Mouse (Mus musculus) right cerebral cortex, adult 18-20 months (tissue): ENCODE measurements around the gene Pex5.
"Not testable (repeated sequence)": the region's sequence is repeated elsewhere in the genome, so short reads cannot be mapped to it uniquely, and the experiment has no call there.

Source experiments
- DNase-seq: peaks from one replicate; pipeline ENCODE4 v3.0.0; 2022; ENCODE audit warnings: mixed read lengths

The Pex5 gene

DNA sequence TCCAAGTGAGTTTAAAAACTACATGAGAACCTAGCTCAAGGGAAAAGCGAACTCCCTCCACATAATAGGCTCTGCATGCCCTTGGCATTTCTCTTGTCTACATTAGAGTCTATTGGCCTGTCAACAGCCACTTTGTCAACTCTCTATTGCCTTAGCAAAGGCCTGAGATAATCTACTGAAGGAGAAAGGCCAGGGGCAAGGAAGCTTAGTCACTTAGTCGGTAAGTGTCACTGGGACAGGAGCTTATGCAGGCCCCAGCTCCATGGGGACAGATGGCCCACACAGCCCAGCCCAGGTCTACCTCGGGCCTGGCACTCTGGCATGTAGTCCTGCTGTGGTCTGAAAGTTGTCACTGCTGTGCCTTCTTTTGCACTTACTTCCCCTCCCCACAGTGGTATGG is 11.7 kb upstream of the Pex5 start:
- DNase-seq, result no peak

DNA sequence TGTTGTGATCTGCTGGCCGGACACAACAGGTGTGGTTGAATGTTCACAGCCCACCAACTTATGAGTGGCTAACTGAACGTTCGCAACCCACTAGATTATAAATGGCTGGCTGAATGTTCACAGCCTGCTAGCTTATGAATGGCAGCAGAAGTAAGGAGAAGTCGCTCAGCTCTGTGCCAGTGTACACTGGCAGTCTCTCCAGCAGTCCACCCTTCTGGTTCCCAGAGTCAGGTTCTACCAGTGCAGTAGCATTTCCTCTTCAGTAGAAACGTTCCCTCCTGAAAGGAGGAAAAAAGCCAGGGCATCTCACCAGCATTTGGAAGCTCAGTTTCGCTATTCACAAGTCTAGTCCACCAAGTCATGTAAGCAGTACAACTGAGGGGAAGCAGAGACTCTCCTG is 10.7 kb upstream of the Pex5 start:
- DNase-seq, result no peak

- not testable (repeated sequence) for DNase-seq
Observed at GRCm38 (mm10) chr6:124425042-124425441, 10.2 kb upstream of the Pex5 start.

DNA sequence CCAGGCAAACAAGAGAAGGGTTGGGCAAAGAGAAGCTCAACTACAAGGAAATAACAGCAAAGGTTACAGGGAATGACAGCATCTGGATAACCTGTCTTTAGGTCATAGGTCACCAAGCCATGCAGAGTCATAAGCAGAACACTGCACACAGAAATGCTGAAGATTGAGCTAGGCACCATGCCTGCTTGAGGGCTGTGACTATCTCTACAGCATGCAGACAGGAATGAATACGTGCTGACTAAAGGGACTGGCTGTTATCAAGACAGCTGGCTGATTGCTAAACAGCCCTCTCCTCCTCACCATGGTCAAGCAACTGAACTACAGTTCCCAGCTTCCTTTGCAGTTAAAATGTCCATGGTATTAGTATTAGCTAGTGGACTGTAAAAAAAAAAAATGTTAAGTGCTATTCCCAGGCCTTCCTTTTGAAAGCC is 9.2 kb upstream of the Pex5 start:
- DNase-seq, result no peak

GRCm38 (mm10) chr6:124418686-124419085 is 3.8 kb upstream of the Pex5 start:
- no peak for DNase-seq

- DNase-seq, result peak; percentile 90
Observed at GRCm38 (mm10) chr6:124415347-124416088, 651 bp upstream of the Pex5 start.

DNA sequence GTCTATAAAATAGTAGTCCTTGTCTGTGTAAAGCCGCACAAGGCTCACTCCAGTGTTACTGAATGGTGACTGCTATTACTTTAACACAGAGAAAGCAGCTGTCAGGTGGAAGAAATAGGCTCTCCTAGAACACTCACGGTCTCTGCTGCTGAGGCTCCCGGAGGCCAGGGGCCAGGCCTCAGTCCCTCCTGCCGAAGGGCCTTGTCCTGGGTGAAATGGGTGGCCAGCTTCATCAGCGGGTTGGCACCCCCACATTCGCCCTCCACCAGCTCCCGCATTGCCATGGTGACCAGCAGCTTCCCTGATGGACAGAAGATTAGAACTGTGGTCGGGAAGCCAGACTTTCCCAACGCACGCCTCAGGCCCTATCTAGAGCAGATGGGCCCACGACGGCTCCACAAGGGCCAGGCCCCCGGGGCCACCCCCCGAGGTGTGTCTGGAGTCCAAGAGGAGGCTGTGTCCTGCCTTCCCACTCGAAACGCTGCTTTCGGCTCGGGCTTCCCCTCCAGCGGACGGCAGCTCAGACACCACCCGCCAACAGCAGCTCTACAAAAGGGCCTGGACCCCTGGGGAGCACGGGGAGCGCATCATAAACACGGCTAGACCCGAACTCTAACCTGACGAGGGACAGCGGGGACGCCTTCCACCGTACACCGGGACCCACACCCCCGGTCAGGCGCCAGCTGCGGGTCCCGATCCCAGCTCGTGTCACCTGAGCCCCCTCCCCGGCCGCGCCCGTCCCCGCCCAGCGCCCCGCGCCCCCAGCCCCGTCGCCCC is 529 bp downstream of the Pex5 start:
- DNase-seq, result no peak

GRCm38 (mm10) chr6:124413770-124414149 is 1.1 kb downstream of the Pex5 start:
- DNase-seq, result no peak

DNA sequence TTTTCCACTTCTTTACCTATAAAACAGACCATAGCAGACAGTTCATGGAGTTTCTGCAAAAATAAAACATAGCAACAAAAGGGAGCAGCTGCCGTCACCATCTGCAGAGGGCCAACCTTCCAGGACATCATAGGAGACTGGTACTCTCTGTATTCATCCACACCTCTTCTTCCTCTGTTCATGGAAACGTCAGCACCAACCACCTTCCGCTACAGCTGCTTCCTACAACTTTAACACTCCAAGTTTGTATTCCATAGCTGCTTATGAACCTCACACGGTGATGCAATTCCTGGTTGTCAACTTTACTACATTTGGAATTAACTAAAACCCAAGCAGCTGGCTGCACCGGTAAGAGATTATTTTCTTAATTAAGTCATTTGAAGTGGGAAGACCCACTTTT is 6.5 kb downstream of the Pex5 start:
- DNase-seq, result no peak

- DNase-seq, result no peak
Observed at GRCm38 (mm10) chr6:124407180-124407579, 7.7 kb downstream of the Pex5 start.

DNA sequence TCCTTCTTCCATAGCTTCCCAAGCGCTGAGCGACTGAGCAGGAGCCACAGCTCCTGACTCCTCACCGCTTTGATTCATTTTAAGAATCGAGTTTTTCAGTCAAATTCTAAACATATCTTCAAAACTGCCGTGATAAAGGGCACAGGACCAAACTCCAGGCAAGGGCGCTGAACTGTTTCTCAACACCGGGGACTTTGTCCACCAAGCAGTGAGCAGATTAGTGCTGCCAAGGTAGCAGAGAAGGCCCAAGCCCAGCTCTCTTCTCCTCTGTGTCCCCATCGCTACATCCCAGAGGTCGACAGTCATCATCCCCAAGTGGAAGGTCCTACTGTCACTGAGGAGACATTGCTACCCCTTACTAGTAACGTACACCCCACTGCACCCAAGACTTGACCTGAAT is 8.5 kb downstream of the Pex5 start:
- no peak for DNase-seq

GRCm38 (mm10) chr6:124399738-124400137 is 15.1 kb downstream of the Pex5 start:
- no peak for DNase-seq

DNA sequence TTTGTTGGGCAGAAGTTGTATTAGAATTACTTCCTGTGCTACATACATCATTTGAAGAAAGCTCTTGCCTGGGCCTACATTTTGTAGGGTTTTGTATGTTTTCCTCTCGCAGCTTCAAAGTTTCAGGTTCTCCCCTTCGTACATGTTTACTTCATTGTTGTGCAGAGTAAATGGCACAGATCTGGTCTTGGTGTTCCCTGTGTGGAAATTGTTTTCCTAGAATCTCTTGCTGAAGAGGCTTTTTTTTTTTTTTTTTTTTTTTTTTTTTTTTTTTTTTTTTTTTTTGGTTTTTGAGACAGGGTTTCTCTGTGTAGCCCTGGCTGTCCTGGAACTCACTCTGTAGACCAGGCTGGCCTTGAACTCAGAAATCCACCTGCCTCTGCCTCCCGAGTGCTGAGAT is 19.9 kb downstream of the Pex5 start:
- DNase-seq, result not testable (repeated sequence)

DNA sequence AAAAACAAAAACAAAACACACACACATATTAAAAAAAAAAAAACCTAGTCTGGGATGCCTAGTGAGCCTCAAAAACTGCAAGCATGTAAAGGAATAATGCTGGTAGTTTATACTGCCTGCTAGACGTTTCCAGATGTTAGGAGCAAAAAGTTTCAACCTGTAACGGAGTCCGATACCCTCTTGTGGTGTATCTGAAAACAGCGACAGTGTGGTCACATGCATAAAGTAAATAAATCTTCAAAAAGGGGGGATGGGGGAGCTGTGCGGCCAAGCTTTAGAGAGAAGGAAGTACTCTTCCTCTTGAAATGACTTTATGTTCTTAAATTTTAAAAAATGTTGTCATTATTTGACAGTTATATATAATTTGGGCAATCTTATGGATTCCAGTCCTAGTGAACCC is 34.7 kb downstream of the Pex5 start:
- DNase-seq, result no peak

DNA sequence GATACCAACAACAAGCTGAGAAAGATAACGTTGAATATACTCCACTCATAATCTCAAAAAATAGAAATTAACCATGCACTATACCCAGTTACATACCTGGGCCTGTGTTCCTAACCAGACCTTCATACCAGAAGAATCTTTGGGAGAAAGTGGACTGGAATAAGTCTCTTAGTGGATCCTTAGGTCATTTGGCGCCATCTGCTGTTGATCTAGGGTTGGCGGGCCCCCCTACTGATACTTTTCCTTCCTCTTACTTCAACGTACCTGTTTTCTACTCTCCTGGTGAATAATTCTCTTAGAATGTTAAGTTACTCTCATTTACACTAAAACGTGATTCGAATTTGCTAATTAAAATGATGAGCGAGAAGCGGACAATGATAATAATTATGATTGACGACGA is 35.5 kb downstream of the Pex5 start:
- DNase-seq, result peak; percentile 47

- DNase-seq, result no peak
Observed at GRCm38 (mm10) chr6:124377494-124378255, 37.2 kb downstream of the Pex5 start.

- DNase-seq, result no peak
Observed at GRCm38 (mm10) chr6:124376311-124376710, 38.6 kb downstream of the Pex5 start.

DNA sequence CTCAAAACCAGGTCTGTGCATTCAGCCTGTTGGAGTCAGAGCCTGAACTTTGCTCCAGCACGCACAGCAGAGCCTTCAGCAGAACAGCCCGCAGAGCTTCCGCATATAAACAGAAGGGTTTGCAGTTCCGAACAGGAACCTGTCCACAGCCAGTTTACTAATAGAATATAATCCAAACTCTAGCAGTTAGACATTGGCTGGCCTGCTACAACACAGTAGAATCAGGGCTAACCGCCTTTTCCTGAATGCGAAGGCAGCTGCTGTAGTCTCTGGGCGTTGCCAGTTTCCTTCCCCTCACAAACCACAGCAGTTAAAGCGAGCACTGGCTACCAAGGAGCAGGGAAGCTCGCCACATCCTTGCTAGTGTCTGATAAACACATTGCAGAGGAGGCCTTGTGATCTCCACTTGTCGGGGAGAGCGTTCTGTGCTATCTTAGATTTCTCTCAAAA is 39.4 kb downstream of the Pex5 start:
- DNase-seq, result no peak

- DNase-seq, result no peak
Observed at GRCm38 (mm10) chr6:124374683-124375082, 40.2 kb downstream of the Pex5 start.

- no peak for DNase-seq
Observed at GRCm38 (mm10) chr6:124373584-124374206, 41.2 kb downstream of the Pex5 start.

GRCm38 (mm10) chr6:124364328-124364727 is 50.5 kb downstream of the Pex5 start:
- DNase-seq, result no peak

GRCm38 (mm10) chr6:124360549-124360948 is 54.3 kb downstream of the Pex5 start:
- no peak for DNase-seq

- no peak for DNase-seq
Observed at GRCm38 (mm10) chr6:124358953-124359352, 55.9 kb downstream of the Pex5 start.
